Mouse (Mus musculus) embryonic facial prominence, embryonic 14.5 days (tissue): ENCODE measurements around the gene Disp3. TPM values are rescaled to one million over a fixed set of nuclear protein-coding genes. Genes with fewer than 3 reads are reported as not detected.

Experiments
- ATAC-seq: fragments of 200-750 bp; cut with Nextera tagmentation; 2 replicates; pipeline ENCODE4 v1.8.0; 2017; ENCODE audit warnings: low read depth, moderate number of reproducible peaks, moderate TSS enrichment
- DNase-seq: peaks from one replicate; pipeline ENCODE4 v3.0.0-alpha.2; 2015; ENCODE audit warnings: low spot score
- H3K27ac ChIP-seq: fragments of 300-500 bp; sonication (generic); replicated peaks from 2 replicates; pipeline ENCODE4 v1.5.1; 2014; ENCODE audit warnings: low read depth, mild to moderate bottlenecking, low read length, moderate library complexity
- H3K27me3 ChIP-seq: fragments of 300-500 bp; sonication (generic); replicated peaks from 2 replicates; pipeline ENCODE4 v1.6.1; 2014; ENCODE audit warnings: low read length; ENCODE audit not compliant: control insufficient read depth, insufficient read depth
- H3K36me3 ChIP-seq: fragments of 300-500 bp; sonication (generic); 2 replicates; pipeline ENCODE4 v1.6.1; 2014; ENCODE audit warnings: low read length, mixed read lengths; ENCODE audit not compliant: control insufficient read depth, insufficient read depth
- H3K4me1 ChIP-seq: fragments of 300-500 bp; sonication (generic); 2 replicates; pipeline ENCODE4 v1.6.1; 2014; ENCODE audit warnings: antibody characterized with exemption, low read length; ENCODE audit not compliant: control insufficient read depth, insufficient read depth
- H3K4me2 ChIP-seq: fragments of 300-500 bp; sonication (generic); 2 replicates; pipeline ENCODE4 v1.6.1; 2014; ENCODE audit warnings: low read depth, mild to moderate bottlenecking, low read length, moderate library complexity, mixed read lengths
- H3K4me3 ChIP-seq: fragments of 300-500 bp; sonication (generic); 2 replicates; pipeline ENCODE4 v1.5.1; 2014; ENCODE audit warnings: low read depth, mild to moderate bottlenecking, low read length
- H3K9ac ChIP-seq: fragments of 300-500 bp; sonication (generic); 2 replicates; pipeline ENCODE4 v1.6.1; 2014; ENCODE audit warnings: low read depth, mild to moderate bottlenecking, low read length, moderate library complexity, mixed read lengths
- H3K9me3 ChIP-seq: fragments of 300-500 bp; sonication (generic); 2 replicates; pipeline ENCODE4 v1.6.1; 2016; ENCODE audit warnings: low read length; ENCODE audit not compliant: control insufficient read depth
- WGBS: fragments of 180-500 bp; shearing (Covaris S2); extraction: QIAGEN DNeasy Blood & Tissue Kit; methylation state at CpG from one replicate; pipeline ENCODE4 v1.1.7; 2014; 5-methylcytosine and 5-hydroxymethylcytosine counted together
- polyA plus RNA-seq: library from polyadenylated mRNA; unstranded; fragments of >200 nt; fragmentation: Nextera tagmentation; extraction: Ambion mirVana; gene quantifications from 2 replicates; pipeline ENCODE4 v1.2.1, GENCODE M21; 2014

Disp3 gene
- polyA plus RNA-seq, 1 experiment from 2014 or later = 0.15 TPM

GRCm38 (mm10) chr4:148286226-148287031 lies 1.3 kb downstream of the Disp3 start:
- DNase-seq (peak; percentile 77), ATAC-seq (no peak)
- Histone ChIP-seq H3K27ac (no peak overlapping the region), H3K27me3 (peaks cover 33% of the 10 kb centered on the region), H3K4me2 (peak overlapping the region; percentile 65; the same call in 1 of the 2 replicates), H3K4me3 (peak overlapping the region; percentile 38; the same call in 1 of the 2 replicates), H3K36me3 (no peaks in the 10 kb centered on the region), H3K9me3 (no peaks in the 10 kb centered on the region), H3K9ac (no peak overlapping the region), H3K4me1 (0 out of 2 replicates have a peak, but pooled peaks cover 3% of the 10 kb centered on the region)
- 26% methylated on average over 17 of the region's 22 CpGs for WGBS

GRCm38 (mm10) chr4:148284219-148284618 lies 3.5 kb downstream of the Disp3 start:
- 37% methylated on average over 13 of the region's 13 CpGs for WGBS
- ATAC-seq (no peak), DNase-seq (no peak)
- Histone ChIP-seq H3K36me3 (no peaks in the 10 kb centered on the region), H3K27me3 (peaks cover 33% of the 10 kb centered on the region), H3K4me1 (0 out of 2 replicates have a peak, but pooled peaks cover 3% of the 10 kb centered on the region), H3K27ac (no peak overlapping the region), H3K4me3 (no peak overlapping the region), H3K9me3 (no peaks in the 10 kb centered on the region), H3K4me2 (no peak overlapping the region), H3K9ac (no peak overlapping the region)

DNA sequence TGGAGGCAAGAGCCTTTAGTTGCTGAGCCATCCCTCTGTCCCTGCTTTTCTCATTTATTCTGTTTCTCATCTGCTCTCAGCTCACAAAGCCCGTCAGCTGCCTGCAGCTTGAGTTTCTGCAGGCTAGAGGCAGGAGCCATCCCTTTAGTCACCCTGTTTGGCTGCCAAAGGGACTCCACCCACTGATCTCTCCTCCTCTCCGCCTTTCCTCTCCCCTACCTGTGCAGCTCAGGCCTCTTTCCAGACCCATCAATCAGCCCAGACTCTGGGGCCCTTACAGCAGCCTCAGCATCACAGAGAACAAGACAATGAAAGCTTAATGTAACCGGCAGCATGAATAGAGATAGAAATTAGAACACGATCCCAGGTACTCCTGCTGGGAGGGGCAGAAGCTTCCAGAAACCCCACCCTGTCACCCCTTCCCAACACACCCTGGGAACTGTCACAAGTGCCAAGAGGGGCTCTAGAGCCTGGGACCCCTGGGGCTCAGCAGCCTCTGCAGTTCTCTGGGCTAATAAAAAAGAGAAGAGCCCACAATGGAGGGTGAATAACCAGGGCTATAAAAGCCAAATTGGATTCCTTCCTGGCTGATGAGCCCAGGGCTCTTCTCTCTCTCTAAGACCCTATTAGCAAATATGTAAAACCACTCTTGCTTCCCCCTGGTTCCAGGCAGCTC lies 10.8 kb downstream of the Disp3 start:
- H3K27me3 ChIP-seq = peaks cover 30% of the 10 kb centered on the region

DNA sequence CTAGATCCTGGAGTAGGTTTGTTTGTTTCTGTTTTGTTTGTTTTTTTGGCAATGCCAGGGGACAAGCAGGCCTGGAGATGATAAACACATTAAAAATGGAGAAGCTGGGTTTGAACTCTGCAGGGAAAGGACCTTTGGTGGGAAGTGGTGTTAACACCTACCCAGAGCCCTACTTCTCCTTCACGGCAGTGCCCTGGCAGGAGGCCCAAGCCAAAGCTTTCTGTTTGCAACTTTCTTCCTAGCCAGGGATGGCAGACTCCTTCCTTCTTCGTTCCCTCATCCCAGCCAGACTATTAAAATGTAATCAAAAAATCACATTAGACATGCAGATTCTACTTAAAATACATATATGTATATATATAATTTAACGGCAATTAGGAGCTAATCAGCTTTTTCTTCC lies 13.1 kb downstream of the Disp3 start:
- Histone ChIP-seq H3K36me3 (no peaks in the 10 kb centered on the region), H3K4me3 (no peak overlapping the region), H3K4me2 (no peak overlapping the region), H3K27ac (no peak overlapping the region), H3K9ac (no peak overlapping the region), H3K4me1 (no peaks in the 10 kb centered on the region), H3K27me3 (peaks cover 53% of the 10 kb centered on the region), H3K9me3 (no peaks in the 10 kb centered on the region)
- 47% methylated on average over 3 of the region's 3 CpGs for WGBS
- DNase-seq = no peak
- ATAC-seq = no peak

More for the DNA sequence above, 10.8 kb downstream of the Disp3 start:
- WGBS = 17% methylated on average over 4 of the region's 4 CpGs
- H3K9me3 ChIP-seq = no peaks in the 10 kb centered on the region
- no peaks in the 10 kb centered on the region for H3K36me3 ChIP-seq
- ATAC-seq (no peak), DNase-seq (no peak)
- no peak overlapping the region for H3K9ac ChIP-seq
- no peak overlapping the region for H3K4me2 ChIP-seq
- no peak overlapping the region for H3K27ac ChIP-seq
- no peak overlapping the region for H3K4me3 ChIP-seq
- H3K4me1 ChIP-seq = no peaks in the 10 kb centered on the region

DNA sequence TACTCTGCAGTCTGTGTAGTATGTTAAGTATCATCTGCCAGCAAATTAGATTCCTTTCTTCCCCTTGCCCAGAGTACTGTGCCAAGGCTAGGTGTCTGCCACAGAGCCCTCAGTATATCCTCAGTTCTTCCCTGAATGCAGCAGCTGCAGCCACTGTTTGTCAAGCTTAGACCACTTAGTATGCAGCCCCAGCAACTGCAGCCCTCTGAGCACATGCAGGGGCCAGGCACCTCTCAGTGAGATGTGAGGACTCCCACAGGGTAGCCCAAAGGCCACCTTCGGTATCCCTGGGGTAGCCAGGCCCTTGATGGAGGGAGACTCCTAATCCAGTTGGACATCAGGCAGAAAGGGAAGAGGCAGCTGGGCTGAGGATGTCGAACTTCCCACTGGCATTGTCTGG lies 14.5 kb downstream of the Disp3 start:
- no peak for ATAC-seq

GRCm38 (mm10) chr4:148271656-148272055 lies 16.1 kb downstream of the Disp3 start:
- no peak overlapping the region for H3K27ac ChIP-seq
- H3K9me3 ChIP-seq = no peaks in the 10 kb centered on the region
- no peaks in the 10 kb centered on the region for H3K36me3 ChIP-seq
- H3K4me2 ChIP-seq = peak overlapping the region; percentile 34
- WGBS = 11% methylated on average over 39 of the region's 39 CpGs
- ATAC-seq (0 out of 2 replicates have a peak, but pooled peaks have one; percentile 26), DNase-seq (peak; percentile 13)
- H3K9ac ChIP-seq = no peak overlapping the region
- peaks cover 54% of the 10 kb centered on the region for H3K27me3 ChIP-seq
- no peaks in the 10 kb centered on the region for H3K4me1 ChIP-seq
- peak overlapping the region; percentile 13; the same call in 1 of the 2 replicates for H3K4me3 ChIP-seq

More for the DNA sequence above, 14.5 kb downstream of the Disp3 start:
- Histone ChIP-seq H3K9ac (no peak overlapping the region), H3K9me3 (no peaks in the 10 kb centered on the region), H3K27ac (no peak overlapping the region), H3K27me3 (peaks cover 54% of the 10 kb centered on the region), H3K4me1 (no peaks in the 10 kb centered on the region), H3K36me3 (no peaks in the 10 kb centered on the region), H3K4me3 (no peak overlapping the region), H3K4me2 (no peak overlapping the region)
- DNase-seq = no peak
- WGBS = 5% methylated on average over 2 of the region's 2 CpGs

GRCm38 (mm10) chr4:148266973-148267507 lies 20.7 kb downstream of the Disp3 start:
- Histone ChIP-seq H3K9ac (no peak overlapping the region), H3K27ac (no peak overlapping the region), H3K27me3 (peaks cover 25% of the 10 kb centered on the region), H3K9me3 (no peaks in the 10 kb centered on the region), H3K4me1 (no peaks in the 10 kb centered on the region), H3K36me3 (no peaks in the 10 kb centered on the region), H3K4me2 (no peak overlapping the region), H3K4me3 (no peak overlapping the region)
- no peak for DNase-seq
- ATAC-seq = no peak
- 80% methylated on average over 6 of the region's 6 CpGs for WGBS

DNA sequence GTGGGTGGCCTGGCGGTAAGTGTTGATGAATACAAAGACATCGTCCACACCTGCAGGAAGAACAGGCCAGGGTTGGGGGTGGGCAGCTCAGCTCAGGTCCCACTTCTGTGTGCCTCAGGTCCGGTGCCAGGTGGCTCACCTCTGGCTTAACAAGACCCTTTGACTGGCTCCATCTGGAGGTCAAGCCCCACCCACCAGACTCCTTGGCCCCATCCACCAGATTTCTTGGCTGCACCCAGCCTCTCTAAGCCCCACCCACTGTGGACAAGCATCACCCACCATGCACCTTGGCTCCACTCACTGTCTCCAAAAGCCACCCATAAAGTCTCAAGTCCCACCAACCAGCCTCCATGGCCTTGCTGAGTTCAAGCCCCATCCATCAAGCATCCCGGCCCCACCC lies 27.8 kb downstream of the Disp3 start:
- Histone ChIP-seq H3K9ac (no peak overlapping the region), H3K9me3 (no peaks in the 10 kb centered on the region), H3K4me2 (no peak overlapping the region), H3K36me3 (no peaks in the 10 kb centered on the region), H3K27ac (no peak overlapping the region), H3K4me3 (no peak overlapping the region), H3K4me1 (no peaks in the 10 kb centered on the region), H3K27me3 (no peaks in the 10 kb centered on the region)
- DNase-seq = no peak
- ATAC-seq = no peak
- WGBS = 92% methylated on average over 2 of the region's 4 CpGs
